Mouse (Mus musculus) midbrain, embryonic 15.5 days (tissue): ENCODE measurements at regions not wholly inside any gene's neighbourhood (a gene's known extent, or its start where the extent isn't known, plus 50 kb on each side); places are given as distances from the start of the nearest gene placed in this dataset.

Source experiments
- ATAC-seq: fragments of 200-750 bp; cut with Nextera tagmentation; replicated peaks from 2 replicates; pipeline ENCODE4 v1.8.0; 2017; ENCODE audit warnings: moderate TSS enrichment
- H3K27ac ChIP-seq: fragments of 300-500 bp; sonication (generic); 2 replicates; pipeline ENCODE4 v1.5.1; 2015; ENCODE audit warnings: mild to moderate bottlenecking, inconsistent platforms
- H3K27me3 ChIP-seq: fragments of 300-500 bp; sonication (generic); replicated peaks from 2 replicates; pipeline ENCODE4 v1.6.1; 2015; ENCODE audit warnings: inconsistent platforms
- H3K36me3 ChIP-seq: fragments of 300-500 bp; sonication (generic); replicated peaks from 2 replicates; pipeline ENCODE4 v1.6.1; 2015; ENCODE audit warnings: inconsistent platforms
- H3K4me1 ChIP-seq: fragments of 300-500 bp; sonication (generic); 2 replicates; pipeline ENCODE4 v1.6.1; 2015; ENCODE audit warnings: inconsistent platforms
- H3K4me2 ChIP-seq: fragments of 300-500 bp; sonication (generic); 2 replicates; pipeline ENCODE4 v1.6.1; 2015; ENCODE audit warnings: inconsistent platforms, mild to moderate bottlenecking, moderate library complexity
- H3K4me3 ChIP-seq: fragments of 300-500 bp; sonication (generic); 2 replicates; pipeline ENCODE4 v1.5.1; 2015; ENCODE audit warnings: mild to moderate bottlenecking, inconsistent platforms
- H3K9ac ChIP-seq: fragments of 300-500 bp; sonication (generic); 2 replicates; pipeline ENCODE4 v1.6.1; 2015; ENCODE audit warnings: mild to moderate bottlenecking, inconsistent platforms
- H3K9me3 ChIP-seq: fragments of 300-500 bp; sonication (generic); 2 replicates; pipeline ENCODE4 v1.6.1; 2016; ENCODE audit warnings: inconsistent platforms
- WGBS: fragments of 180-500 bp; shearing (Covaris S2); methylation state at CpG from one replicate; pipeline ENCODE4 v1.1.7; 2015; ENCODE audit warnings: mixed read lengths; 5-methylcytosine and 5-hydroxymethylcytosine counted together

DNA sequence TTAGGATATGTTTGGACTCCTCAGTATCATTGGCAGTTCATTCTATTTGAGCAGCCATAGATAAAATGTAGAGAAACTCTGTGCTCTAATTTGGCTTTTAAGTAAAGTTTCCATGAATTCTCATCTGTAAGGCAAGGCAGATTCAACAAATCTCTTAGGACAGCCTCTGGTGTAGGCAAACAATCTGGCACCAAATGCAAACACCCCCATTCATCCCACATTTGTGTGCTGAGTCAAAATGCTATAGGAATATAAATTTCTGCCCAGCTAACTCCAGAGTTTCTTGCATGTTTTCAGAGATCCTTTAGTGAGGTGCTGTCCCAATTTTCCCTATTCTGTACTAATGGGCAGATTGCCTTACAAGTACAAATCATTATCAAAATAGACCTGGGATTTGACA is 695.7 kb upstream of the Kif18a start:
- Histone ChIP-seq H3K36me3 (no peaks in the 10 kb centered on the region), H3K4me2 (no peak overlapping the region), H3K27me3 (no peaks in the 10 kb centered on the region), H3K9ac (no peak overlapping the region), H3K4me1 (no peaks in the 10 kb centered on the region), H3K9me3 (no peaks in the 10 kb centered on the region), H3K27ac (no peak overlapping the region), H3K4me3 (no peak overlapping the region)
- no peak for ATAC-seq

DNA sequence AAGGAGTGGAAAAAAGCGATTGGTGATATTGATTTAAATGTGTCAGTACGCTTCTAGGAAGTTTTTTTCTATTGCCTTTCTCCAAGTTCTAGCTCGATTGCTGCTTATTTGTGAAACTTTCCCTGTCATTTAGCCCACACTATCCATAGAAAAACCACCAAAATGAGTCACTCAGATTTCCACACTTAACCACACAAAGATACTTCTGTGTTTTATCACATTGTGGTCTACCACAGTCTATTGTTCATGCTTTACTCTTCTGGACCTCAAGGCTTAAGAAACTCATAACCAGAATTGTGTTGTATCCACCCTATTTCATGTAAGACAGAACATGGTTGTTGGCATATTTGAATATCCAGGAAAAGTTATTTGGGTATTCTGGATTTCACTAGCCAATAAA is 687.0 kb upstream of the Kif18a start:
- WGBS = 86% methylated on average over 3 of the region's 3 CpGs
- Histone ChIP-seq H3K4me2 (no peak overlapping the region), H3K4me3 (no peak overlapping the region), H3K27ac (no peak overlapping the region), H3K36me3 (no peaks in the 10 kb centered on the region), H3K9me3 (no peaks in the 10 kb centered on the region), H3K27me3 (no peaks in the 10 kb centered on the region), H3K9ac (no peak overlapping the region), H3K4me1 (no peaks in the 10 kb centered on the region)
- no peak for ATAC-seq

DNA sequence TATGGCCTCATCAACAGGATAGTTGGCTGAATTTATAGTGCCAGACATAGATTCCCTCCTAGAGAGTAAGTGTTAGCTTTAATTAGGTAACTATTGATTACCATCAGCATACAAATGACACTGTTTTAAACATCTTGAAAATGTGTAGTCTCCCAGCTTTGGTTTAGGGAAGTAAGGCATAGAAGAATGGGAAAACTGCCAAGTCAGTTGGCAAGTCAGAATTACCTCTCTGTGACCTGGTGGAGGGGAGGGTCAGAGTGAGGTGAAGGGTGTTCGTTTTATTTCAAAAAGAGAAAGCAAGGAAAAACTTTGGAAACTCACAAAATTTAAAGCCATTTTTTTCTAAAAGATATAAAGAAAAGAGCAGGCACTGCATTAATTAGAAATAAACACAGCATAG is 680.2 kb upstream of the Kif18a start:
- no peak overlapping the region for H3K4me2 ChIP-seq
- ATAC-seq = no peak
- no peaks in the 10 kb centered on the region for H3K36me3 ChIP-seq
- H3K4me1 ChIP-seq = no peaks in the 10 kb centered on the region
- WGBS = 74% methylated on average over 1 of the region's 1 CpGs
- H3K27ac ChIP-seq = no peak overlapping the region
- H3K27me3 ChIP-seq = no peaks in the 10 kb centered on the region
- H3K9ac ChIP-seq = no peak overlapping the region
- H3K9me3 ChIP-seq = no peaks in the 10 kb centered on the region
- H3K4me3 ChIP-seq = no peak overlapping the region

DNA sequence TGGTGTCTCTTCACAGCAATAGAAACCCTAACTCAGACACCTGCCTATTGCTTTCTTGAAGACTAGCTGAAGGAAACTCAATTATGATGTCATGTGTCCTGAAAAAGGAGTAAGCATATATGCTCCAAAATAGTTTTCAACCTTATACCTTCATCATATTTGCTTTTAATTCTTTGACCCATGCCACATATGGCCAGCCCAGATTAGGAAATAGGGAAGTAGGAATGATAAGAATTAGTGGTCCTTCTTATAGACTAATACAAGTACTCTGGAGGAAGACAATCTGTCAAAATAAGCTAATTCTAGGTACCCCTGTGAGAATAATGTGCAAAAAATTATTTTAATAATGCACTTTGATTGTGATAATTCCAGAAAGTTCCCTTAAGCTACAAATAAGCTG is 661.0 kb upstream of the Kif18a start:
- no peak for ATAC-seq
- no peaks in the 10 kb centered on the region for H3K27me3 ChIP-seq
- no peaks in the 10 kb centered on the region for H3K9me3 ChIP-seq
- H3K4me2 ChIP-seq = no peak overlapping the region
- H3K36me3 ChIP-seq = no peaks in the 10 kb centered on the region
- H3K4me3 ChIP-seq = no peak overlapping the region
- H3K27ac ChIP-seq = no peak overlapping the region
- H3K4me1 ChIP-seq = no peaks in the 10 kb centered on the region
- H3K9ac ChIP-seq = no peak overlapping the region

DNA sequence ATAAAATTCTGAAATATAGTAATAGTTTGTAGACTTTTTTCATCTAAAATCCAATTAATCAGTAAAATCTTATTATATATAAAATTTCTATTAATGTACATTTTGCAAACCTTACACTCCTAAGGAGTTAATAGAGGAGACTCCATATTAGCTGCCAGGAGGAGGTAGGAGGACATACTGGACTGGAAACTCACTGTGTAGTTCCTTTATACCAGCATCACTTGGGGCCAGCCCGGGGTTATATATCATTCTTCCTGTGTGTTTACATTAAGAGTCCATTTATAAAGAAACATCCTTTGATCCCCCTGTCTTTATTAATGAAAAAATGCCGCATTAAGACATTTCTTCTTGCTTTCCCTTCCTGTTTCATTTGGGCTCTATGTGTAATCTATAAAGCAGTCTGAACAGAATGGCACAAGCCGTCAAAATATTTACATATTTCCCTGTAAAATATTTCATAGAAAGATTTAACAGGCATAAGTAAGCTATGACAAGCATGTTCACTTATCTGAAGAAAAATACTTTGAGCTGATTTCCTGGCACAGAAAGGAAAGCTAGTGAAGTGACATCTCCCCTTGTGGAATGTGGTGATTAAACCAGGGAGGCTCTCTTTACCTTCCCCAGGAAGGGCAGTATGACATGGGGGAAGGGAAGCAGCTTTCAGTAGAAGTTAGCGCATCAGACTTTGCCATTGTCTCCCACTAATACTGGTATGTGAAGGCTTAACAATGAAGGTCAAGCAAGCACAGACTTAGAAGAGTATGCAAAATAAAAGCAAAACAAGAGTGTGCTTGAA is 658.0 kb upstream of the Kif18a start:
- no peak overlapping the region for H3K27ac ChIP-seq
- no peaks in the 10 kb centered on the region for H3K4me1 ChIP-seq
- H3K36me3 ChIP-seq = no peaks in the 10 kb centered on the region
- no peak for ATAC-seq
- H3K4me3 ChIP-seq = no peak overlapping the region
- H3K9me3 ChIP-seq = no peaks in the 10 kb centered on the region
- no peak overlapping the region for H3K4me2 ChIP-seq
- H3K27me3 ChIP-seq = no peaks in the 10 kb centered on the region
- no peak overlapping the region for H3K9ac ChIP-seq
- 79% methylated on average over 4 of the region's 4 CpGs for WGBS

DNA sequence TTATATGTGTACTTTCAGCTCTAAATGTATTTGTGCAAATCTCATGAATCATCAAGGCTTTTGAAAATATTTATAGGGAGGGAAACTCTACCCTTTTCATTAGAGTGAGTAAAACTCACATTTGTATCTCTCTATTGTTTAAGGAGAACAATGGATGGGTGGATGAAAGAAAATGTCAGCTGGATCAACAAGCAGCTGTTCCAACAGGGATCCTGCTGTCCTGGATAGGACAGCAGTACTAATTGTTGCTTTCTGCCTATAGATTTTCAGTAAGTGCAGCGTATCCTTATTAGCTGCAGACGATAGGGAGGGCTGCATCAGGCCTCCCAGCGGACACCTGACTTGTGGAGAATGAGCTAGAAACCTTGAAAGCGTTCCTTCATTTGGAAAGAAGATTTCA is 644.9 kb upstream of the Kif18a start:
- no peaks in the 10 kb centered on the region for H3K9me3 ChIP-seq
- H3K9ac ChIP-seq = no peak overlapping the region
- H3K4me1 ChIP-seq = no peaks in the 10 kb centered on the region
- no peak overlapping the region for H3K27ac ChIP-seq
- no peaks in the 10 kb centered on the region for H3K27me3 ChIP-seq
- no peaks in the 10 kb centered on the region for H3K36me3 ChIP-seq
- no peak overlapping the region for H3K4me2 ChIP-seq
- 64% methylated on average over 4 of the region's 4 CpGs for WGBS
- no peak overlapping the region for H3K4me3 ChIP-seq
- ATAC-seq = no peak

DNA sequence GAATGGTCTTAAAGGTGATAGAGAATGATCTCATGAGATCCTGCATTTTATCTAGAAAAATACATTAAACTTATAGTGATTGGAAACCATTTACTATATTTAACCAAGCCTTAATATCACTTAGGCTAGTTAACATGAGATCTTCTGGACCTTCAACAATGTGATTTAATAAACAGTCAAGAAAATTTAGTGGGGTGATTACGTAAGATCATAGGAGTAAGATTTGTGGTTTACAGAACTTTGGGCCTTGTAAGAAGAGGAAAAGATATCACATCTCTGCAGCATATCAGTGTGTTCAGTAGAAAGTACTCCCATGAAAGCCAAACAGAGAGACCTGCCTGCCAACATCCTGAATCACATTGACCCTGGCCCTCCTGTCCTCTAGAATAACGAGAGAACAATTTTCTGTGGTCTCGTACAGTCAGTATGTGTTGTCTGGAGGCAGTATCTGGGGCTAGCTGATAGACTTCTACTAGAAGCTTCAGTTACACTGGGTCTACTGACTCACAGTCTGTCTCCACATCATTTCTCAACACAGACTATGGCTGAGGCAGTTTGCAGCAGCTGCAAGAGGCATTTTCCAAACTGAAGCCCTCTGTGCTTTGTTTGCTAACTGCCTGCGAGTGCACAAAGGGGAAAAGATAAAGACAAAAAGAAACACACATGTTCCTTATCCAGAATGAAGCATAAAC is 619.7 kb upstream of the Kif18a start:
- no peak overlapping the region for H3K4me2 ChIP-seq
- H3K9ac ChIP-seq = no peak overlapping the region
- H3K36me3 ChIP-seq = no peaks in the 10 kb centered on the region
- H3K27me3 ChIP-seq = no peaks in the 10 kb centered on the region
- H3K4me3 ChIP-seq = no peak overlapping the region
- no peaks in the 10 kb centered on the region for H3K9me3 ChIP-seq
- no peak for ATAC-seq
- H3K27ac ChIP-seq = no peak overlapping the region
- no peaks in the 10 kb centered on the region for H3K4me1 ChIP-seq
- WGBS = 68% methylated on average over 4 of the region's 4 CpGs

DNA sequence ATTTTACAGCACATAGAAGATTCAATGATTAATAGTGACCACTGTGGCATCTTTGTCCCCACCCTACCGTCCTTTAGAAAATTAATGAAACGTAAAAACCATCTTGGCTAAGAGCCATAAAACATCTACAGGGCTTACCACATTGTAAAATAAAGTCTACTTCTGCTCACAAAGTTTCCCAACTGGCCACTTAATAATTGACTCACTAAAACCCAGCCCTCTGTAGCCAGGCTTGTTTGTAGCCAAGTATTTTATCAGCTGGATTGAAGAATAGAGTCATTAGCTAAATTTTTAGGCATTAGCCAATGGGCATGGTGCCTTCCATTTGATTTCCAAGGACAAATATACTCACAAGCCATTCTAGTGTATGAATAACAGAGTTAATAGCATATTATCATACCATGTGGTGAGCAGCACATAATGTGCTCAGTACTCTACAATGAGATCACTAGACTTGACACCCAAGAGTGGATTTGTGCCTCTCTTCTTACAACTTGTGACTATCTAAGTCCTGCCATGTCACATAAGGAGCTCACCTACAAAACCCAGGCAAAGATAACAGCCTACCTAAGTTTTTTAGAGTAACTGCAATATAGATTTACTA is 602.7 kb upstream of the Kif18a start:
- Histone ChIP-seq H3K4me2 (no peak overlapping the region), H3K9me3 (no peaks in the 10 kb centered on the region), H3K4me3 (no peak overlapping the region), H3K4me1 (no peaks in the 10 kb centered on the region), H3K36me3 (no peaks in the 10 kb centered on the region), H3K27me3 (no peaks in the 10 kb centered on the region), H3K9ac (no peak overlapping the region), H3K27ac (no peak overlapping the region)
- no peak for ATAC-seq
- 79% methylated on average over 2 of the region's 2 CpGs for WGBS

DNA sequence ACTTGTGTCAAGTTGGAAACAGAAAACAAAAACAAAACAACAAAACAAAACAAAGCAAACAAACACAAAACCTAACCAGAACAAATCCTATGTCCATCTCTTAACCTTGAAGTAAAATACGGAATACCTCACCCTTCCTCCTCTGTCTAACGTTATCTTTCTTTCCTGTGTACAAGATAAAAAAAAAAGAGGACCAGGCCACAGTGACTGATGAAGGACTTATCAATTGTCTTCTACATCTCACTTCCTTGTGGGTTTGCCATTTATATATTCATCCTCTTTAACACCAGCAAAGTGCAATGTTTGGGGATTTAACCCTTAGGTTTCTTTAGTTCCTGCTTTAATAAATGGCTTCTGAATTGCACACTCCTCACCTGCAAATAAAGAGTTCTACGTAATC is 599.0 kb upstream of the Kif18a start:
- no peak overlapping the region for H3K9ac ChIP-seq
- H3K4me1 ChIP-seq = no peaks in the 10 kb centered on the region
- no peak overlapping the region for H3K27ac ChIP-seq
- H3K36me3 ChIP-seq = no peaks in the 10 kb centered on the region
- ATAC-seq = no peak
- no peaks in the 10 kb centered on the region for H3K27me3 ChIP-seq
- 92% methylated on average over 3 of the region's 3 CpGs for WGBS
- H3K9me3 ChIP-seq = no peaks in the 10 kb centered on the region
- no peak overlapping the region for H3K4me3 ChIP-seq
- H3K4me2 ChIP-seq = no peak overlapping the region

DNA sequence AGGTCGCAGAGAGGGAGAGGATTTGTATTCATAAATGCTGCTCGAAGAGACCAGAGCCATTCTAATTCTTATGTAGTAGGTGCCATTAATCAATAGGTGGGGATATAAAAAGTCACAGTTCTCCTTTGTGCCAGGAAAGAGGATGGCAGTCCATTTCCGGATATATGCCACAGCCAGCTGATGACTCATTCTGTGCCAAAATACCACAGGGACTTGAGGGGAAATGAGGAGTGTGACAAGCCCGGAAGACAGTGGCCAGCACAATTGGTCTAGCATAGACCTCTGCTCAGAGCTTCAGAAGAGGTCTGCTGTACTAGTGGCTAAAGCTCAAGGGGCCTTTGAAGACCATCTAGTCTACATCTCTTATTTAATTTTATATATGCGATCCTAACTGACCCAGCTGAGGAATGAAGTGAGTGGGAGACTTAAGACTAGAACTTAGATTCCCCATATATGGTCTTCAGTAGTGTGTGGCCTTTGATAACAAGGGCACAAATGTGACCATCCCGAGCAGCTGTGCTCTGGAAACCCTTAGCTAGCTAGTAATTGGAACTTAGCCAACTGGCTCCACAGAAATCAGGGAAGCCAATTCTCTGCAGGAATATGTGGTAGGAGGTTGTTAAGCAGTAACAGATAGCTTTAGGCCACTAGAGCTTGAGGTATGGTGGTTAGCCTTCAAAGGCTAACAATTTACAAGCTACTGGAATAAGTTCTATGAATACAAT is 594.4 kb upstream of the Kif18a start:
- Histone ChIP-seq H3K36me3 (no peaks in the 10 kb centered on the region), H3K27me3 (no peaks in the 10 kb centered on the region), H3K4me1 (no peaks in the 10 kb centered on the region), H3K27ac (no peak overlapping the region), H3K9me3 (no peaks in the 10 kb centered on the region), H3K4me3 (no peak overlapping the region), H3K4me2 (no peak overlapping the region), H3K9ac (no peak overlapping the region)
- 74% methylated on average over 6 of the region's 6 CpGs for WGBS
- ATAC-seq = no peak

DNA sequence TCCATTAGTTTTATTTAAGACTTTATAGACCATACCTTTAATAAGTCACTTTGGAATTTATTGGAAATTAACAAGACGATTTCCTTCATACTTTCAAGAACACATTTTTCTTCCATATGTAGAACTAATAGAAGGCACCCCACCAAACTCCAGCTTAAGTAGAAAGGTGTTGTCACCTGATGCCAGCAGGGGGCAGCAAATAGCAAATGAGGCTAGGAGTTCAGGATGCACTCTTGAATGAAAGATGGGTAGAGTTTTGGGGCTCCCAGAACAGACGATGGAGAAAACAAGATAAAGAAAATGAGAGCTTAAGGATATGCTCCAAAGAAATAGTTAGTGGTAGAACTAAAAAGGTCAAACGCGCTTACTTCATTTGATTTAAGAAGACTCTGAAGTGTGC is 590.4 kb upstream of the Kif18a start:
- Histone ChIP-seq H3K4me3 (no peak overlapping the region), H3K4me2 (no peak overlapping the region), H3K9ac (no peak overlapping the region), H3K36me3 (no peaks in the 10 kb centered on the region), H3K4me1 (no peaks in the 10 kb centered on the region), H3K9me3 (no peaks in the 10 kb centered on the region), H3K27me3 (no peaks in the 10 kb centered on the region), H3K27ac (no peak overlapping the region)
- no peak for ATAC-seq
- WGBS = 53% methylated on average over 4 of the region's 4 CpGs

DNA sequence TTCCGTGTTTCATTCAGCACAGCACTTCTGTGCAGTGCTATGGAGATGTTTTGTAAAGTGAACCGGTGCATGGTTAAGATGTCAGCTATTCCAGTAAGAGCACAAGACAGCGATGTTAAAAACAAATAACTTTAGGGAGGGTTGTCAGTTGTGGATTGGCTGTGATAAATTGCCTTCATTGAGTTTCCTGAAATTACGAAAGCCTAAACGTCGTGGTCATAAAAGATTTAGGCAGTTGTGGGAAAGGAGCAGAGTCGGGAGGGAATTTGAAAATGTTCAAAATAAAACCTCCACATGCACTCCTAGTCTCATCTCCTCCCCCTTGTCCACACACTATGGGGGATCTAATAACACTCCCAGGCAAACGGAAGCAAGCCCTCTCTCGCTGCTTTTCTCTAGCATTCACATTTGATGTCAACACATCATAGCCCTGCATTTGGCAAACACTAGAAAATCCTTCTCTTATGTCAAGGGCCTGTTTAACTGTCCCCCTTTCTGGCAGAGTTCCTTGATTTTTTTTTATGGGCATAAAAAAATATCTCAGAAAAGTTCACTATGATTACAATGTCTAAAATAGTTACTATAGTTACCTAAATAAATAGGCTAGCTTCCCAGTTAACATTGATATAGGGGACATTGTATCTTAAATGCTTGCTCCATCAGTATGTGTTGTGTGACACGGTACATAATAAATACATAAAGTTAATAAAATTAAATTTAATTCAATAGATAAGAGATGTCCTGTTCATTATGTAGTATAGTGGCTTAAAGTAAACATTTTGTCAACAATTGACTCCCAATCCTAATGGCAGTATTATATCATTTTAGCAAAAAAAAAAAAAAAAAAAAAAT is 589.2 kb upstream of the Kif18a start:
- WGBS = 77% methylated on average over 10 of the region's 10 CpGs
- no peak for ATAC-seq
- Histone ChIP-seq H3K27ac (no peak overlapping the region), H3K4me1 (no peaks in the 10 kb centered on the region), H3K9ac (no peak overlapping the region), H3K36me3 (no peaks in the 10 kb centered on the region), H3K9me3 (no peaks in the 10 kb centered on the region), H3K4me3 (no peak overlapping the region), H3K27me3 (no peaks in the 10 kb centered on the region), H3K4me2 (no peak overlapping the region)
